Mouse (Mus musculus): ENCODE data around the gene Gtf2a2.
"Not testable (repeated sequence)": the region's sequence is repeated elsewhere in the genome, so short reads cannot be mapped to it uniquely, and the experiment has no call there.

The Gtf2a2 gene

GRCm38 (mm10) chr9:70021610-70022009, 9.3 kb downstream of the Gtf2a2 start:
- no peak for DNase-seq (ENCODE audit: low spot score)

DNA sequence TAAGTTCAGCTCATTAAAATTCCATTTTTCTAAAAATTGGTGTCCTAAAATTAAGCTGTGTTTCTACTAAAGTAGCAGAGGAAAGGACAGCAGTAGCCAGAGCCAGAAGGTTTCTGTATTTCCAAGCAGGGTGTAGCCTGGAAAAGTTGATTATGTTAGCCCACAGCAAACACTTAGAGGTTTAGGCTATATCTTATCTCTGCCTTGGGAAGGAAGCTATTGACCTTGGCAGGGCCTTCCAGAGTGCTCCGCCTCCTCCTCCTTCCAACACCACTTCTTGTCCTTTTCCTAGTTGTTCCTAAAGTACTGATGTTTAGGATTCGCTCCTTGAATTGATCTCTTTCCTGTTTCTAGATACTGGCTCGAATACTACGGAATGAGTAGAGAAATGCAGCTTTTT, 9.7 kb downstream of the Gtf2a2 start:
- DNase-seq (ENCODE audit: low spot score): no peak

GRCm38 (mm10) chr9:70023615-70024014, 11.3 kb downstream of the Gtf2a2 start:
- DNase-seq (ENCODE audit: low spot score): not testable (repeated sequence)

- no peak for DNase-seq (ENCODE audit: low spot score)
These were observed 12.3 kb downstream of the Gtf2a2 start for GRCm38 (mm10) chr9:70024648-70025047.

- DNase-seq (ENCODE audit: low spot score): no peak
These were observed 13.1 kb downstream of the Gtf2a2 start for GRCm38 (mm10) chr9:70025365-70026012.

DNA sequence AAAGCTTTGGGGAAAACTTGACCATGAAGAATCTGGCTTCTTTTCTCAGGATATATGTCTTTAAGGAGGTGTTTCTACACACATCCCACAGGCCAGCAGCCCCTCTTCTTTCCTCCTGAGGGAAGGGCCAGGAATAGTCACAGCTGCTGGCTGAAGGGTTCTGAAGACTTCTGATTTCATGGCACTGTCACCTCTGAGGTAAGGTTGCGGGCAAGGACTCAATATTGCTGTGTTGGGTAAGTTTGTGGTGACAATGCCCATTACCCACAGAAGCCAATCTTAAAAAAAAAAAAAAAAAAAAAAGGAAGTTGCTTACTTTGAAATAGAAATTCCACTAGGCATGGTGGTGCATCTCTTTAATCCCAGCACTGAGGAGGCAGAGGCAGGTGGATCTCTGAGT, 19.8 kb downstream of the Gtf2a2 start:
- DNase-seq (ENCODE audit: low spot score): no peak

- no peak for DNase-seq (ENCODE audit: low spot score)
These were observed 20.7 kb downstream of the Gtf2a2 start for GRCm38 (mm10) chr9:70033056-70033455.

DNA sequence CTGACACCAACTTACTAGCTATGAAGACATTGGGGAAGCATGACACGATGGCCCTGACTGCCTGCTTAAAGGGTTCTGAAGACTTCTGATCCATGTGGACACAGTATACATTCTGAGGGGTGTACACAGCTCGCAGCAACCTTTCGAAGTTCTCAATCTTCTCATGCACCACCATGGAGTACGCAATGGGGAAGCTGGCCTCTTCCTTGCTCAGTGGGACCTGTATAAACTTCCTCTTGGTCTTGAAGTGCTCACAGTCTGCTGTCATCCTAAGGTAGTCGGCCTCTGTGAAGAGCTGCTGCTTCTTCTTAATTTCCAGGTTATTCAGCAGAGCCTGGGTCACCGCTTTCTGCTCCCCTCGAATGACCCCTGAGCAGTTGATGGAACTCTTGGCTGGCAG, 22.4 kb downstream of the Gtf2a2 start:
- no peak for DNase-seq (ENCODE audit: low spot score)

GRCm38 (mm10) chr9:70036646-70037045, 24.3 kb downstream of the Gtf2a2 start:
- DNase-seq (ENCODE audit: low spot score): no peak

GRCm38 (mm10) chr9:70037988-70038387, 25.6 kb downstream of the Gtf2a2 start, which contains the start of gene Gcnt3:
Gene Gcnt3, minus strand, starts transcription at chr9:70038088.
- DNase-seq (ENCODE audit: low spot score): no peak

DNA sequence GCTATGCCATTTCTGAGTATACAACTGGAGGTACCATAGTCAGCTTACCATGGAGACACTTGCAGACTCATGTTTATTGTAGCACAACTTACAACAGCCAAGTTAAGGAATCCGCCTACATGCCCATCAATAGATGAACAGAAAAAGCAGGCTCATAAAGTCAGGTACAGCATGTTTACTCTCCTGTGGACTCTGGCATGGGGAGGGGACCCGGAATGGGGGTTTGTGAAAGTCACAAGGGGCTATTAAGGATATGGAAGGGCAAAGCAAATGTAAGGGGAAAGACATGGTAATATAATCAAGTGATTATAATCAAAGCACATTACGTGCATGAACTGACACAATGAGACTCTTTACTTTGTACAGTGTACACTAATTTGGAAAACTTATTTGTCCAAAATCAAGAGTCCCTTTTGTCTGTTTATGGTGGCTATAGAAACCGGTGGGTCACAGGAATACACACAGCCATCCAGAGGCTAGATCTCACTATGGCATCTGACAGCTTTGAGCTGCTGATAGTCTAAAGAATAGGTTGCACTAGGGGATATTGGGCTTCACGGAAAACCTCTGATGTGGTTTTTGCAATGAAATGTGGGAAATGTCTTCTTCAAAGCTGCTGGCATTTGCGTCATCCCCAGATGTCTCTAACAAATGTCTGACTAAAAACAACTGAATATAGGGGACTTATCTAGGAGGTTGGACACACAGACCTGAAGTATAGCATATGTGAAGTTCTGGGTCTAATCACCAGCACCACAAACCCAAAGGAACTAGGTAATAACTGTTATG, 27.4 kb downstream of the Gtf2a2 start:
- no peak for DNase-seq (ENCODE audit: low spot score)

GRCm38 (mm10) chr9:70040570-70040969, 28.2 kb downstream of the Gtf2a2 start:
- DNase-seq (ENCODE audit: low spot score): no peak

DNA sequence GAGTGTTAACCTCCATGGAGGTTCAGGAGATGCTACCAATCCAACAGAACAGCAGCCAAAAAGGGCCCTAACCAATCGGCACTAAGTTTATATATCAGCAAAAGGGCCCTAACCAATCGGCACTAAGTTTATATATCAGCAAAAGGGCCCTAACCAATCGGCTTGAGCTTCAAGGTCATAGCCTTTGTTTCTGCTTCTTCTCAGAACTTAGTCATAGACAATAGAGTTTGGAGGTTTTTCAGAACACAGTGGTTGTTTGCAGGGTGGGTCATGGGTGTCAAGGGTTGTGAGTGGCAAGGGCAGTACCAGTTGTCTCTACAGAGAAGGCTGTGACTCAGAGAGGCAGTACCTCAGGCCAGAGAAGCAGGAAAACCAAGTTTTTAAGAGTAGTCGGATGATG, 29.8 kb downstream of the Gtf2a2 start:
- DNase-seq (ENCODE audit: low spot score): no peak

- DNase-seq (ENCODE audit: low spot score): no peak
These were observed 30.6 kb downstream of the Gtf2a2 start for GRCm38 (mm10) chr9:70042935-70043334.

- no peak for DNase-seq (ENCODE audit: low spot score)
These were observed 32.5 kb downstream of the Gtf2a2 start for GRCm38 (mm10) chr9:70044865-70045264.

- no peak for DNase-seq (ENCODE audit: low spot score)
These were observed 33.9 kb downstream of the Gtf2a2 start for GRCm38 (mm10) chr9:70046255-70046654.

DNA sequence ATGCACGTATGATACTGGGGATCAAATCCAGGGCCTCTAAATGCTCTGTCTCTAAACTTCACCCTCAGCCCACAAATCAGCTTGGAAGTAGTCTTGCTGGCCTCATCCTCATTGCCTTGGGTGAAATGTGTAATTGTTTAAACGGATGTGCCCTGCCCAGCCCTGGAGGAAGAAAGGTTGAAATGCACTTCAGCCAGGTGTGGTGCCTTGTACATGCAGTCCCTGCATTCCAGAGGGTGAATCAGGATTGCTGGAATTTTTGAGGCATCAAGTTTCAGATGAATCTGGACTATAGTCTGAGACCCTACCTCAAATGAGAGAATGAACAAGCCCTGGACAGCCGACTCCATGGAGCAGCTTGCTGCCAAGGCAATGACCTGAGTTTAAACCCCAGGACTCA, 35.5 kb downstream of the Gtf2a2 start:
- DNase-seq (ENCODE audit: low spot score): no peak

GRCm38 (mm10) chr9:70048280-70048679, 35.9 kb downstream of the Gtf2a2 start:
- no peak for DNase-seq (ENCODE audit: low spot score)

GRCm38 (mm10) chr9:70048751-70049415, 36.5 kb downstream of the Gtf2a2 start:
- no peak for DNase-seq (ENCODE audit: low spot score)

DNA sequence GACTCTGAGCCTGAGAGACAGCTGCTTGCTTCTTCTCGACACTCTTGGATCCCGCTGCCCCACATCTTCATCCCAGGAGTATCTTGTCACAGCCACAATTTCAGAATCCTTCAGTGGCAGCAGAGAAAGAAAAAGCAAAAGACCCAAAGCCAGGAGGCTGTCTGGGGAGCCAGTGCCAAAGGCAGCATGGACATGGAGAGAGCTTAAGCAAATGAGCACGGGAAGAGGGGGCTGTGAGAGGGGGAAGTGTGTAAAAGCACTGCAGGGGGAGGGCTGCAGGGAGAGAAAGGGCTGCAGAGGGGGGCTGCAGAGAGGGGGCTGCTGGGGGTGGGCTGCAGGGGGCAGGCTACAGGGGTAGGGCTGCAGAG, 37.0 kb downstream of the Gtf2a2 start:
- no peak for DNase-seq (ENCODE audit: low spot score)

DNA sequence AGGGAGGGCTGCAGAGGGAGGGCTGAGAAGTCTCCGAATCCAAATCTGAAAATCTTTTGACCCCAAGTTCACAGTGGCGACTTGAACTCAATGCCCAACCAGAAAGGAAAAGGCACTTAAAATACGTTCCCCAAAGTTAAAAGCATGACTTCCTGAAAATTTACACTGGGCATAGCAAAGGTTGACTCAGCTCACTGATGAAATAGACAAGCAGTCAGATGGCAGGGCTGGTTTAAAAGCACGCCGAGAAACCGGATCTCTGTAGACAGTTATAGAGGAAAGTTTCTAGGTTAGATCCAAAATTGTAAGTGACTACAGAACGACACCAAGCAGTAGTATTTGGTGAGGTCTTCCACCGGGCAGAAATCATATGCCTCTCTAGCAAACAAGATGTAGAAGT, 37.5 kb downstream of the Gtf2a2 start:
- no peak for DNase-seq (ENCODE audit: low spot score)

GRCm38 (mm10) chr9:70052730-70053129, 40.4 kb downstream of the Gtf2a2 start:
- DNase-seq (ENCODE audit: low spot score): no peak

- no peak for DNase-seq (ENCODE audit: low spot score)
These were observed 41.1 kb downstream of the Gtf2a2 start for GRCm38 (mm10) chr9:70053411-70053810.
